Mouse (Mus musculus) forebrain, embryonic 13.5 days (tissue): ENCODE measurements at regions not wholly inside any gene's neighbourhood (a gene's known extent, or its start where the extent isn't known, plus 50 kb on each side); places are given as distances from the start of the nearest gene placed in this dataset.

Experiments used
- ATAC-seq: fragments of 200-750 bp; cut with Nextera tagmentation; 2 replicates; pipeline ENCODE4 v1.8.0; 2017
- H3K27ac ChIP-seq: fragments of 300-500 bp; sonication (generic); 2 replicates; pipeline ENCODE4 v1.5.1; 2015; ENCODE audit warnings: inconsistent platforms, mild to moderate bottlenecking, moderate library complexity
- H3K27me3 ChIP-seq: fragments of 300-500 bp; sonication (generic); 2 replicates; pipeline ENCODE4 v1.6.1; 2015; ENCODE audit warnings: mild to moderate bottlenecking, inconsistent platforms
- H3K36me3 ChIP-seq: fragments of 300-500 bp; sonication (generic); 2 replicates; pipeline ENCODE4 v1.6.1; 2015; ENCODE audit warnings: mild to moderate bottlenecking, inconsistent platforms; ENCODE audit not compliant: poor library complexity, severe bottlenecking
- H3K4me1 ChIP-seq: fragments of 300-500 bp; sonication (generic); 2 replicates; pipeline ENCODE4 v1.6.1; 2015; ENCODE audit warnings: inconsistent platforms
- H3K4me2 ChIP-seq: fragments of 300-500 bp; sonication (generic); 2 replicates; pipeline ENCODE4 v1.6.1; 2015; ENCODE audit warnings: inconsistent platforms, mild to moderate bottlenecking, moderate library complexity
- H3K4me3 ChIP-seq: fragments of 300-500 bp; sonication (generic); 2 replicates; pipeline ENCODE4 v1.5.1; 2015; ENCODE audit warnings: mild to moderate bottlenecking, inconsistent platforms
- H3K9ac ChIP-seq: fragments of 300-500 bp; sonication (generic); 2 replicates; pipeline ENCODE4 v1.6.1; 2015; ENCODE audit warnings: mild to moderate bottlenecking, inconsistent platforms
- H3K9me3 ChIP-seq: fragments of 300-500 bp; sonication (generic); replicated peaks from 2 replicates; pipeline ENCODE4 v1.6.1; 2016; ENCODE audit warnings: inconsistent platforms
- WGBS: fragments of 180-500 bp; shearing (Covaris S2); methylation state at CpG from one replicate; pipeline ENCODE4 v1.1.7; 2015; 5-methylcytosine and 5-hydroxymethylcytosine counted together

DNA sequence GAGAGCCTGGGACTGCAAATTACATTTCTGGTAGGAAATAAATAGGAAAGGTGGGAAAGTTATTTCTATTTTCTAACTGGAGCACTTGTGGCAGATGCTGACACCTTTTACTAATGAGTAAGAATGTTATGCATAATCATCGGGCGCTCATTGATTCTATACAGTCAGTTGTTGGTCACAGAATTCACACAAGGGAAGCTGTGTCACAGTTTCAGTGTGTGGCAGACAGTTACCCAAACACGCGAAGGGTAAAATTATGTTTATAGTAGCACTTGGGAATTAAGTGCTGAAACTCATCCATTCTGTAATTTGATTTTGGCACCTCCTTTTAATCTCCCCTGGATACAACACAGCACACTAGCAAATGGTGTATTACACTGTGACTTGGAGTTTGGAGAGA is 1376.8 kb downstream of the Sis start:
- H3K9ac ChIP-seq: no peak overlapping the region
- H3K4me2 ChIP-seq: no peak overlapping the region
- no peaks in the 10 kb centered on the region for H3K36me3 ChIP-seq
- H3K9me3 ChIP-seq: no peaks in the 10 kb centered on the region
- WGBS: 74% methylated on average over 4 of the region's 4 CpGs
- no peaks in the 10 kb centered on the region for H3K27me3 ChIP-seq
- no peak overlapping the region for H3K27ac ChIP-seq
- no peak overlapping the region for H3K4me3 ChIP-seq
- H3K4me1 ChIP-seq: no peaks in the 10 kb centered on the region
- peak; percentile 89 for ATAC-seq

DNA sequence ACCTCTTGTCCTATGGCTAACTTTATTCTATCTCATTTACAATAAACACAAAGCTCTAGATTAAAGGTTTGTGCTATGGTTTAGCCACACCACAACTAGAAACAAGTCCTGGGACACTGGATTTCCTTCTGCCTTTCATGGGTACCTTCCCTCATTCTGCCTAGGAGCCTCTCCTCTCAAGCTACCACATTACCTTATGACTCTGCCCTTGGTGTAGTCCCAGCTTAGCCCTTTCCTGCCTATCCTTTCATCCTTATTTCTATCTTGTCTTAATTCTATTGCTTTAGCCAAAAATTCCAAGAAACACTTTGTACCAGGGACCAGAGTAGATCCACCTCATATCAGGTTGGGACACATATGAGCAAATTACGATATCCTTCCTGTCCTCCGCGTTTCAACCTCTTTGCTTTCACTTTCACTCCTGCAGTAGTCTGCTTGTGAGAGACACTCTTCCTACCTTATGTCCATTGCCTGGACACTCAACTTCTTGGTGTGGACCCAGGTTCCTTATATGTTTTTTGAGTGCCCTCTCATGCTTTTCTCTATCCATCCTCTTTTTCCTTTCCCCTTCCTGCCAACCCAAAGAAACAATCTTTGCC is 1403.7 kb downstream of the Sis start:
- no peak overlapping the region for H3K9ac ChIP-seq
- H3K27me3 ChIP-seq: no peaks in the 10 kb centered on the region
- no peak for ATAC-seq
- no peak overlapping the region for H3K4me3 ChIP-seq
- no peaks in the 10 kb centered on the region for H3K36me3 ChIP-seq
- H3K9me3 ChIP-seq: no peaks in the 10 kb centered on the region
- WGBS: 92% methylated on average over 3 of the region's 3 CpGs
- H3K4me2 ChIP-seq: no peak overlapping the region
- H3K27ac ChIP-seq: no peak overlapping the region
- no peaks in the 10 kb centered on the region for H3K4me1 ChIP-seq

DNA sequence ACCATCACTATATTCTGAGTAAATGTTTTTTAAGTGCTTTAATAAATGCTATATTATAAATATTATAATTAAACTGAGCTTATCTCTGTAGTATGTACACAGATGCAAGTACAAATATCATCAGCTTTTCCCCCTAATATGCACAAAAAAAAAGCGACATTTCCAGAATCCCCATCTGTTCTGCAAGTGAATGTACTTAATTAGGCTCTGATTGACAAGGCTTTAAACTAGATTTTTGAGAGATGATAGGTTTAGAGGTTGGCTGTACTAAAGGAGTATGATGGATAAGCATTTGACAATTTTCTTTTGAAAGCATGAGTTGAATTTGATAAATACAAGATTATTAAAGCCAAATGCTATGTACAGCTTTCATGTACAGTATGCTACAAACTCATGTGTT is 1404.8 kb downstream of the Sis start:
- H3K9me3 ChIP-seq: no peaks in the 10 kb centered on the region
- 44% methylated on average over 1 of the region's 1 CpGs for WGBS
- H3K4me3 ChIP-seq: no peak overlapping the region
- no peaks in the 10 kb centered on the region for H3K4me1 ChIP-seq
- no peaks in the 10 kb centered on the region for H3K36me3 ChIP-seq
- ATAC-seq: peak; percentile 27; the same call in 1 of the 2 replicates
- H3K27me3 ChIP-seq: no peaks in the 10 kb centered on the region
- H3K27ac ChIP-seq: no peak overlapping the region
- no peak overlapping the region for H3K9ac ChIP-seq
- no peak overlapping the region for H3K4me2 ChIP-seq

DNA sequence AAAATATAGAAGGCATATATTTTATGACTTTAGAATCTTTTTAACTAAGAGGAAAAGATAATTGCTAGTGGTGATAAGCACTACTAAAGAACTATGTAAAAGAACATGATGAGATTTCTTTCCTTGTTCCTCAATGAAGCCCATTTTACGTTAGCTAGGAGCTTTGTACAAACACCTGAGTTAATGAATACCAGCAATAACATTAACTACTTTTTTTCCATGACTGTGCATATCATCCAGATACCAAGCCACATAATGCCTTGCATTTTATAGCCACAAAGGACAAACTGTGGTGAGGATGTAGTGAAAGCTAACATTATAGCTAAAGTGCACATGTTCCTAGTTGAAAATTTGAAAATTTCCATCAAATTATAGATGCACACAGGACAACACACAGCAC is 1421.8 kb downstream of the Sis start:
- Histone ChIP-seq H3K27me3 (no peaks in the 10 kb centered on the region), H3K4me1 (no peaks in the 10 kb centered on the region), H3K9ac (no peak overlapping the region), H3K27ac (no peak overlapping the region), H3K4me3 (no peak overlapping the region), H3K36me3 (no peaks in the 10 kb centered on the region), H3K4me2 (no peak overlapping the region), H3K9me3 (no peaks in the 10 kb centered on the region)
- 86% methylated on average over 1 of the region's 1 CpGs for WGBS
- no peak for ATAC-seq

DNA sequence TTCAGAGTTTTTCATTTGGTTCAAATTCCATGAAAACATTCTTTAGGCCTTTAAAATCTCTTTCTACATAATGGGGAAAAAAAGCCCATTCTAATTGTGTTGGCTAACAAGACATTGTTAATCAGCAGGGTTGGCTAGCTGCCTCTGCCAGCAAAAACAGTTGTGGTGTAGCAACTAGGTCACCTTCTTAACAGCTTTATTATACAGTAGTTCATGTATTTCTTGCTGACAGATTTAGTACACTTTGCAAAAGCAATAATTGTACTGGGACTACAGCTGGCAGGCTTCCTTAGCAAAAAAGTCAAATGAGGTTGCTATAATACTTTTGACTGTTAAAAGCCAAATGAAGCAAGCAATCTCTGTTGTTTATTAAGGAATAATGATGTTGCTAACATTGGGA is 1454.8 kb downstream of the Sis start:
- no peak overlapping the region for H3K4me2 ChIP-seq
- ATAC-seq: no peak
- no peaks in the 10 kb centered on the region for H3K27me3 ChIP-seq
- no peak overlapping the region for H3K4me3 ChIP-seq
- H3K36me3 ChIP-seq: no peaks in the 10 kb centered on the region
- no peak overlapping the region for H3K27ac ChIP-seq
- H3K9ac ChIP-seq: no peak overlapping the region
- peaks cover 3% of the 10 kb centered on the region; the same call in 1 of the 2 replicates for H3K4me1 ChIP-seq
- no peaks in the 10 kb centered on the region for H3K9me3 ChIP-seq
